Mouse (Mus musculus) limb, embryonic 14.5 days (tissue): Measurements from ENCODE around the gene Adck2. TPM values are rescaled to one million over a fixed set of nuclear protein-coding genes. Genes with fewer than 3 reads are reported as not detected.

Source experiments
- ATAC-seq: fragments of 200-750 bp; cut with Nextera tagmentation; 2 replicates; pipeline ENCODE4 v1.8.0; 2017; ENCODE audit warnings: low read depth, moderate number of reproducible peaks, moderate TSS enrichment; ENCODE audit not compliant: low FRiP score
- DNase-seq: peaks from one replicate; pipeline ENCODE4 v3.0.0-alpha.2; 2015; ENCODE audit warnings: low spot score
- H3K27ac ChIP-seq: fragments of 300-500 bp; sonication (generic); replicated peaks from 2 replicates; pipeline ENCODE4 v1.5.1; 2014; ENCODE audit warnings: low read depth, mild to moderate bottlenecking, low read length, moderate library complexity, mixed read lengths
- H3K27me3 ChIP-seq: fragments of 300-500 bp; sonication (generic); 2 replicates; pipeline ENCODE4 v1.6.1; 2014; ENCODE audit warnings: low read length, mixed read lengths; ENCODE audit not compliant: control insufficient read depth, insufficient read depth
- H3K36me3 ChIP-seq: fragments of 300-500 bp; sonication (generic); 2 replicates; pipeline ENCODE4 v1.6.1; 2014; ENCODE audit warnings: mild to moderate bottlenecking, low read length, moderate library complexity, mixed read lengths; ENCODE audit not compliant: control insufficient read depth, insufficient read depth
- H3K4me1 ChIP-seq: fragments of 300-500 bp; sonication (generic); 2 replicates; pipeline ENCODE4 v1.6.1; 2014; ENCODE audit warnings: antibody characterized with exemption, low read length, mixed read lengths; ENCODE audit not compliant: control insufficient read depth, insufficient read depth
- H3K4me2 ChIP-seq: fragments of 300-500 bp; sonication (generic); replicated peaks from 2 replicates; pipeline ENCODE4 v1.6.1; 2014; ENCODE audit warnings: low read depth, mild to moderate bottlenecking, low read length, moderate library complexity; ENCODE audit not compliant: severe bottlenecking
- H3K4me3 ChIP-seq: fragments of 300-500 bp; sonication (generic); replicated peaks from 2 replicates; pipeline ENCODE4 v1.5.1; 2014; ENCODE audit warnings: low read length
- H3K9ac ChIP-seq: fragments of 300-500 bp; sonication (generic); 2 replicates; pipeline ENCODE4 v1.6.1; 2014; ENCODE audit warnings: mild to moderate bottlenecking, low read depth, low read length, moderate library complexity; ENCODE audit not compliant: severe bottlenecking
- H3K9me3 ChIP-seq: fragments of 300-500 bp; sonication (generic); 2 replicates; pipeline ENCODE4 v1.6.1; 2016; ENCODE audit warnings: low read length; ENCODE audit not compliant: control insufficient read depth
- POLR2A ChIP-seq: fragments of 200-500 bp; IDR thresholded peaks from 2 replicates; pipeline ENCODE4 v1.8.0; 2012; ENCODE audit warnings: inconsistent platforms, mild to moderate bottlenecking, moderate library complexity, borderline replicate concordance; ENCODE audit not compliant: insufficient read depth, insufficient read length; ENCODE audit errors: extremely low read depth
- WGBS: fragments of 180-500 bp; shearing (Covaris S2); extraction: QIAGEN DNeasy Blood & Tissue Kit; methylation state at CpG from one replicate; pipeline ENCODE4 v1.1.7; 2014; 5-methylcytosine and 5-hydroxymethylcytosine counted together
- polyA plus RNA-seq, 2 experiments: library from polyadenylated mRNA; depleted of rRNA in 1 of 2; stranded (reverse) in 1 of 2; unstranded in 1 of 2; fragments of >200 nt; fragmentation: Nextera tagmentation in 1 of 2; extraction: Ambion mirVana in 1 of 2; gene quantifications; 2 replicates each; pipeline versions ENCODE4 v1.2.1 to v1.2.3; 2012 to 2014

Gene Adck2
- polyA plus RNA-seq, 2 experiments = 17.0 to 41.1 TPM

- Histone ChIP-seq H3K27ac (no peak overlapping the region), H3K4me2 (no peak overlapping the region), H3K9me3 (no peaks in the 10 kb centered on the region), H3K4me3 (no peak overlapping the region), H3K36me3 (peaks cover 62% of the 10 kb centered on the region), H3K27me3 (no peaks in the 10 kb centered on the region), H3K4me1 (no peaks in the 10 kb centered on the region), H3K9ac (no peak overlapping the region)
- ATAC-seq (no peak), DNase-seq (no peak)
- 92% methylated on average over 3 of the region's 3 CpGs for WGBS
- no peak for TF ChIP-seq POLR2A
These were observed 27.2 kb downstream of the Adck2 start for GRCm38 (mm10) chr6:39600851-39601250.

GRCm38 (mm10) chr6:39601828-39602227, 28.2 kb downstream of the Adck2 start:
- no peak overlapping the region for H3K27ac ChIP-seq
- H3K36me3 ChIP-seq = peaks cover 61% of the 10 kb centered on the region
- H3K4me2 ChIP-seq = no peak overlapping the region
- no peaks in the 10 kb centered on the region for H3K27me3 ChIP-seq
- H3K4me1 ChIP-seq = no peaks in the 10 kb centered on the region
- no peaks in the 10 kb centered on the region for H3K9me3 ChIP-seq
- ATAC-seq (no peak), DNase-seq (no peak)
- H3K9ac ChIP-seq = no peak overlapping the region
- WGBS = 78% methylated on average over 3 of the region's 3 CpGs
- no peak for TF ChIP-seq POLR2A
- no peak overlapping the region for H3K4me3 ChIP-seq

DNA sequence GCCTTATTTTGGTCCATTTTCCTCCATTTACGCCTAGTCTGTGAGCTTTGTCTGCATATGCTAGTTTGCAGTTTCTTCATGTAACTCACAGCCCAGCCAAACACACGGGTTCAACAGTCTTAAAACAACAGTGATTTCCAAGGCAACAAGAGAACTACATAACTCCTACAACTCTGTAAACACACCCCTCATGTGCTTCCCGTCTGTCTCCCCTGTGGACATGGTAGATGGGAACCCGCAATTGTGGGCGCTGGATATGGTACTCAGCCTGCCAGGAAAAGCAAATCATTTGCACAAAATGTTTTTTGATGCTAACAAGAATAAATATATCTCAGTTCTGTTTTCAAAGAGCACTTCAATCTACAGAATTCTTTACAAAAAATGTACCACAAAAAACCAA, 30.9 kb downstream of the Adck2 start:
- no peaks in the 10 kb centered on the region for H3K9me3 ChIP-seq
- TF ChIP-seq POLR2A = no peak
- DNase-seq = no peak
- no peaks in the 10 kb centered on the region for H3K27me3 ChIP-seq
- H3K4me1 ChIP-seq = no peaks in the 10 kb centered on the region
- H3K4me2 ChIP-seq = no peak overlapping the region
- WGBS = 84% methylated on average over 5 of the region's 5 CpGs
- H3K27ac ChIP-seq = no peak overlapping the region
- no peak for ATAC-seq
- peaks cover 39% of the 10 kb centered on the region for H3K36me3 ChIP-seq
- no peak overlapping the region for H3K4me3 ChIP-seq
- H3K9ac ChIP-seq = no peak overlapping the region

DNA sequence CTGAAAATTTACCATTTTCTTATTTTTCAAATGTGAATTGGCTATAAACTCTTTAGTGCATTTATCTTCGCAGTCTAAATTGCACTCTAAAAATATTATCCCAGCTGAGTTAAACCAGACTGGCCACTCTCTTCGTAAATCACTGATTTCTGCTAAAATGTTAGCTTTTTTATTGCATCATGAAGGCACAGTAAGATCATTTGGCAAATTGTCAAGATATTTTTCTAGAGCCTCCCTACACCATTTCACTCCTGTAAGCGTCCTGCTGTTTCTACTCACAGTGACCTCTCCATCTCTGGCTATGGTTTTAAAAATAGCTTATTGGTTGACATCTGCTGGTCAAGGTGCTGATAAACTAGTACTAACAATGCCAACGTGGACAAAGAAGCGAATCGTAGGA, 32.4 kb downstream of the Adck2 start:
- Histone ChIP-seq H3K36me3 (peaks cover 30% of the 10 kb centered on the region), H3K4me3 (no peak overlapping the region), H3K4me2 (no peak overlapping the region), H3K9ac (no peak overlapping the region), H3K27ac (no peak overlapping the region), H3K9me3 (no peaks in the 10 kb centered on the region), H3K4me1 (no peaks in the 10 kb centered on the region), H3K27me3 (no peaks in the 10 kb centered on the region)
- TF ChIP-seq POLR2A = no peak
- 79% methylated on average over 6 of the region's 6 CpGs for WGBS
- DNase-seq (no peak), ATAC-seq (no peak)

GRCm38 (mm10) chr6:39606862-39607261, 33.2 kb downstream of the Adck2 start:
- Histone ChIP-seq H3K36me3 (peaks cover 29% of the 10 kb centered on the region), H3K4me1 (no peaks in the 10 kb centered on the region), H3K4me2 (no peak overlapping the region), H3K27ac (no peak overlapping the region), H3K4me3 (no peak overlapping the region), H3K9ac (no peak overlapping the region), H3K27me3 (no peaks in the 10 kb centered on the region), H3K9me3 (no peaks in the 10 kb centered on the region)
- ATAC-seq = no peak
- WGBS = 61% methylated on average over 3 of the region's 3 CpGs
- DNase-seq = no peak
- no peak for TF ChIP-seq POLR2A

DNA sequence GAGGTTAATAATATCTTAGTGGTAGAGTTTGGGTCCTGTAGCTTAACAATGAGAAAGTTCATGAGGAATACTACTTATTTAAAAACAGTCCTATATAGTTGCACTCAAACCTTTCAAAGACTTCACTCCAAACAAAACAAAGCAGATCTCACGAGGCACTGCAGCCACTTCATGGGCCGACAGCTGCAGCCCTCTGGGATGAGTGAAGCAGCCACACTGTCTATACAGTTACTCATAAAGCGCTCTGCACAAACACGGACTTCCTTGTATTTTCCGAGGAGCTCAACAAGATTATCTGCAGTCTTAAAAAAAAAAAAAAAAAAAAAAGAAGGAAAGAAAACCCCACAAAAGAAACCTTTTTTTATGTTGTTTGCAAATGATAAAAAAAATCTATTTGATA, 33.7 kb downstream of the Adck2 start:
- peaks cover 27% of the 10 kb centered on the region for H3K36me3 ChIP-seq
- H3K27ac ChIP-seq = no peak overlapping the region
- no peaks in the 10 kb centered on the region for H3K9me3 ChIP-seq
- no peaks in the 10 kb centered on the region for H3K4me1 ChIP-seq
- DNase-seq = no peak
- no peak overlapping the region for H3K4me3 ChIP-seq
- no peak overlapping the region for H3K4me2 ChIP-seq
- no peaks in the 10 kb centered on the region for H3K27me3 ChIP-seq
- TF ChIP-seq POLR2A = no peak
- WGBS = 76% methylated on average over 5 of the region's 5 CpGs
- H3K9ac ChIP-seq = no peak overlapping the region
- ATAC-seq = no peak; the same call in 1 of the 2 replicates
